Mouse (Mus musculus) thymus, postnatal 4 days (tissue): Measurements from ENCODE around the gene Fbxo48.

Experiments used
- DNase-seq: peaks from one replicate; pipeline ENCODE4 v3.0.0; 2021

The Fbxo48 gene

GRCm38 (mm10) chr11:16950976-16951760 is at the start of gene Fbxo48:
TSS of gene Fbxo48 (plus strand) at chr11:16951375.
- peak; percentile 93 for DNase-seq

GRCm38 (mm10) chr11:16904302-16905011 is 46.7 kb upstream of the Fbxo48 start:
- DNase-seq: no peak

- no peak for DNase-seq
These were observed 46.2 kb upstream of the Fbxo48 start for GRCm38 (mm10) chr11:16905012-16905332.

- DNase-seq: no peak
These were observed 44.6 kb upstream of the Fbxo48 start for GRCm38 (mm10) chr11:16906530-16906929.

- no peak for DNase-seq
These were observed 43.6 kb upstream of the Fbxo48 start for GRCm38 (mm10) chr11:16907517-16908129.

- no peak for DNase-seq
These were observed 36.4 kb upstream of the Fbxo48 start for GRCm38 (mm10) chr11:16914756-16915155.

GRCm38 (mm10) chr11:16915850-16916249 is 35.3 kb upstream of the Fbxo48 start:
- no peak for DNase-seq

- no peak for DNase-seq
These were observed 33.7 kb upstream of the Fbxo48 start for GRCm38 (mm10) chr11:16917512-16917911.

- DNase-seq: no peak
These were observed 19.0 kb upstream of the Fbxo48 start for GRCm38 (mm10) chr11:16932159-16932558.

GRCm38 (mm10) chr11:16935577-16936236 is 15.5 kb upstream of the Fbxo48 start:
- no peak for DNase-seq

- no peak for DNase-seq
These were observed 9.9 kb upstream of the Fbxo48 start for GRCm38 (mm10) chr11:16941103-16941793.

- no peak for DNase-seq
These were observed 9.2 kb upstream of the Fbxo48 start for GRCm38 (mm10) chr11:16941973-16942452.

- no peak for DNase-seq
These were observed 8.2 kb upstream of the Fbxo48 start for GRCm38 (mm10) chr11:16943016-16943415.

GRCm38 (mm10) chr11:16948756-16949155 is 2.4 kb upstream of the Fbxo48 start:
- DNase-seq: peak; percentile 39

GRCm38 (mm10) chr11:16950226-16950975 is 774 bp upstream of the Fbxo48 start:
- no peak for DNase-seq

- DNase-seq: no peak
These were observed 511 bp downstream of the Fbxo48 start for GRCm38 (mm10) chr11:16951761-16952010.

GRCm38 (mm10) chr11:16956115-16956862 is 5.1 kb downstream of the Fbxo48 start:
- no peak for DNase-seq

GRCm38 (mm10) chr11:16957030-16957429 is 5.9 kb downstream of the Fbxo48 start:
- no peak for DNase-seq

- no peak for DNase-seq
These were observed 7.3 kb downstream of the Fbxo48 start for GRCm38 (mm10) chr11:16958520-16958919.

- no peak for DNase-seq
These were observed 16.6 kb downstream of the Fbxo48 start for GRCm38 (mm10) chr11:16967806-16968205.

GRCm38 (mm10) chr11:16969650-16970049 is 18.5 kb downstream of the Fbxo48 start:
- no peak for DNase-seq
